Mouse (Mus musculus) lung, postnatal 0 days (tissue): ENCODE data around the gene Cyb5r1.

ENCODE experiments used
- CTCF ChIP-seq: IDR thresholded peaks from 2 replicates; pipeline ENCODE4 v1.5.1; 2016; ENCODE audit warnings: antibody characterized with exemption, mild to moderate bottlenecking
- EP300 ChIP-seq: IDR thresholded peaks from 2 replicates; pipeline ENCODE4 v1.6.1; 2016; ENCODE audit warnings: antibody characterized with exemption, mild to moderate bottlenecking, control low read depth

GRCm38 (mm10) chr1:134384581-134384980, 20.8 kb upstream of the Cyb5r1 start:
- TF ChIP-seq CTCF = no peak
- TF ChIP-seq EP300 = no peak
